Mouse (Mus musculus) CH12.LX (cell line): ENCODE results near the gene Cdc42ep5.

Source experiments
- CTCF ChIP-seq, 2 experiments: IDR thresholded peaks in 1 of 2; conservative IDR thresholded peaks in 1 of 2; 2 replicates each; pipeline ENCODE4 v1.5.1; 2011 to 2012; ENCODE audit warnings: low read depth in 2 of 2, low read length in 2 of 2, improper control_type of control experiment in 1 of 2, inconsistent platforms in 1 of 2, mild to moderate bottlenecking in 1 of 2, moderate library complexity in 1 of 2
- ELF1 ChIP-seq: IDR thresholded peaks from 2 replicates; pipeline ENCODE4 v1.6.1; 2014; ENCODE audit warnings: low read depth, mild to moderate bottlenecking, inconsistent platforms, low read length, improper control_type of control experiment
- EP300 ChIP-seq: IDR thresholded peaks from 2 replicates; pipeline ENCODE4 v1.6.1; 2011; ENCODE audit warnings: low read length, improper control_type of control experiment
- ETS1 ChIP-seq: conservative IDR thresholded peaks from 2 replicates; pipeline ENCODE4 v1.6.1; 2012; ENCODE audit warnings: low read depth, mild to moderate bottlenecking, inconsistent platforms, low read length, improper control_type of control experiment, moderate library complexity
- MEF2A ChIP-seq: IDR thresholded peaks from 2 replicates; pipeline ENCODE4 v1.6.1; 2014; ENCODE audit warnings: low read depth, mild to moderate bottlenecking, inconsistent platforms, low read length, improper control_type of control experiment, borderline replicate concordance
- NELFE ChIP-seq: IDR thresholded peaks from 2 replicates; pipeline ENCODE4 v1.6.1; 2011; ENCODE audit warnings: low read depth, low read length, improper control_type of control experiment
- POLR2AphosphoS2 ChIP-seq: IDR thresholded peaks from 2 replicates; pipeline ENCODE4 v1.6.1; 2011; ENCODE audit warnings: low read depth, low read length, improper control_type of control experiment
- RAD21 ChIP-seq: IDR thresholded peaks from 2 replicates; pipeline ENCODE4 v1.6.1; 2011; ENCODE audit warnings: low read depth, mild to moderate bottlenecking, low read length, improper control_type of control experiment, moderate library complexity
- TCF12 ChIP-seq: IDR thresholded peaks from 2 replicates; pipeline ENCODE4 v1.6.1; 2014; ENCODE audit warnings: low read depth, mild to moderate bottlenecking, inconsistent platforms, low read length, improper control_type of control experiment
- UBTF ChIP-seq: IDR thresholded peaks from 2 replicates; pipeline ENCODE4 v1.6.1; 2012; ENCODE audit warnings: low read depth, mild to moderate bottlenecking, inconsistent platforms, low read length, improper control_type of control experiment, moderate library complexity
- USF1 ChIP-seq: IDR thresholded peaks from 2 replicates; pipeline ENCODE4 v1.6.1; 2014; ENCODE audit warnings: low read depth, mild to moderate bottlenecking, inconsistent platforms, low read length, improper control_type of control experiment
- ZC3H11A ChIP-seq: IDR thresholded peaks from 2 replicates; pipeline ENCODE4 v1.6.1; 2012; ENCODE audit warnings: low read depth, mild to moderate bottlenecking, inconsistent platforms, low read length, improper control_type of control experiment
- ZKSCAN1 ChIP-seq: IDR thresholded peaks from 2 replicates; pipeline ENCODE4 v1.6.1; 2012; ENCODE audit warnings: low read depth, inconsistent platforms, low read length, improper control_type of control experiment, borderline replicate concordance

GRCm38 (mm10) chr7:4149209-4150054 lies 15.2 kb downstream of the Cdc42ep5 start:
- TF ChIP-seq USF1 (no peak), ELF1 (peak; percentile 90), POLR2AphosphoS2 (no peak; the same call in 1 of the 2 replicates), CTCF (conservative IDR thresholded peaks at IDR 0.05 in 1 of 2, IDR thresholded peaks at IDR 0.05 in 1 of 2; ENCODE audit: low read depth in 2 of 2, low read length in 2 of 2) (no peak), TCF12 (peak; percentile 50; the same call in 1 of the 2 replicates), MEF2A (no peak; the same call in 1 of the 2 replicates), RAD21 (no peak), NELFE (peak; percentile 64), ZKSCAN1 (no peak), ZC3H11A (no peak), ETS1 (no peak), EP300 (no peak), UBTF (peak; percentile 66; the same call in 1 of the 2 replicates)
